Mouse (Mus musculus): ENCODE data around the gene Vmn1r1. TPM values are rescaled to one million over a fixed set of nuclear protein-coding genes. Genes with fewer than 3 reads are reported as not detected.

Gene Vmn1r1
- polyA plus RNA-seq, 1 experiment from 2014 or later = not detected

DNA sequence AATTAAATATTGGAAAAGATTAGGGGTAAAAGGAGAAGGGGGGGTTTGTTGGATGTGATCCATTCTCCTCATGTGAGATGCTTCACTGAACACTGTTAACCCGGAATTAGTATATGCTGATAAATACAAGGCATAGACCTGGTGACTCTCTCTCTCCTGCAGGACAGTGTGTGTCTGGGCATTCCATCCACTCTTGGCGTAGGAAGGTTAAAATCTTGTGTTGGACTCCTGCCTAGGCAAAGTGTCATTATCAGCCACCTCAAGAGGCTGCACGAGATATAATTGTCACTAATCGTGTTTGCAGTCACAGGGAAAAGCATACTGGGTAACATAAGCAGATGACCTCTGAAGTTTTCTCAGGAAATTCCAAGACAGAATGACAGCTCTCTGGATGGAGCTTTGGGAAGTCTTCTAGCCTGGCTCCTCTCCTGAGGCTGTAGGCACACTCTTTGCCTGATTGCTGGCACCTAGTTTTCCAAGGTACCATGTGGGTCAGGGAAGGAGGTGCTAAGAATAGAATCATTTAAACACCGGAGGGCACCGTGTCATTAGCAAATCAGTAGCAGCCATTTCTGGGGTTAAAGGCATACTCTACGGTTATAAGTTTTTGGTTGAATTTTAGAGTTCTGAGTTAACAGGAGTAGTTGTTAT lies 15.3 kb downstream of the Vmn1r1 start:
- WGBS (ENCODE audit: missing documents) = 79% methylated on average over 7 of the region's 7 CpGs
- no peak overlapping the region for H3K4me3 ChIP-seq (ENCODE audit: inconsistent target)
- no peaks in the 10 kb centered on the region for H3K36me3 ChIP-seq (ENCODE audit: inconsistent target)
- H3K79me2 ChIP-seq (ENCODE audit: inconsistent target) = no peaks in the 10 kb centered on the region
- no peak overlapping the region for H3K27ac ChIP-seq

DNA sequence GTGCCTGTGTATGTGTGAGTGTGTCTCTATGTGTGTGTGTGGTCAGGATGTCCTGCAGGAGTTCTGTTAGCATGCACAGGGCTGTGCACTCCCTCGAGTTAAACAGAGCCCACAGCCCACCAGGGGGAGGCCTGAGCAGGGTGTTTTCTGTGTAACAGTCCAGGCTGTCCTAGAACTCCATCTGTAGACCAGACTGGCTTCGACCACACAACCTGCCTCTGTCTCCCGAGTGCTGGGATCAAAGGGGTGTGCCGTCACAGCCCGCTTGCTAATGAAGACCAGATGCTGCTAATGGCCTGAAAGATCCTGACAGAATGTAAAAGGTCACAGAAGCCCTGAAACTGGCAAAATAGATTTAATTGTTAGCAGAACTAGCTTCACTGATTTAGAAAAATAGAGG lies 18.7 kb downstream of the Vmn1r1 start:
- no peaks in the 10 kb centered on the region for H3K36me3 ChIP-seq (ENCODE audit: inconsistent target)
- no peaks in the 10 kb centered on the region for H3K79me2 ChIP-seq (ENCODE audit: inconsistent target)
- H3K27ac ChIP-seq = no peak overlapping the region
- no peak overlapping the region for H3K4me3 ChIP-seq (ENCODE audit: inconsistent target)
- 79% methylated on average over 5 of the region's 5 CpGs for WGBS (ENCODE audit: missing documents)

DNA sequence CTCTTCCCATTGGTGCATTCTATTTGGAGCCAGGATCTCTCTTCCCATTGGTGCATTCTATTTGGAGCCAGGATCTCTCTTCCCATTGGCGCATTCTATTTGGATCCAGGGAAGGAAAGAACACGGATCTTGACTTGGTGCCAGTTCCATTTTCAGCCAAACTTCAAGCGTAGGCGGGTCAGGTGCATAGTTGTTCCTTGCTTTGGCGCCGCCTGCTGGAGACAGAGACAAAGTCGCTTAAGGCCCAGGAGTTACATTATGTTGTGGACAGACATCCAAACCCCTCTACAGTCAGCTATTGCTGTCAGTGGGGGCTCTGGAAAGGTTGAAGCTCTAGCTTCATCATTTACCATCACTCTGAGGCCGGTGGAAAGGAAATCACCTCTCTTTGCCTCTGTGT lies 21.0 kb downstream of the Vmn1r1 start:
- Histone ChIP-seq H3K79me2 (ENCODE audit: inconsistent target) (no peaks in the 10 kb centered on the region), H3K4me3 (ENCODE audit: inconsistent target) (no peak overlapping the region), H3K27ac (no peak overlapping the region), H3K36me3 (ENCODE audit: inconsistent target) (no peaks in the 10 kb centered on the region)
- WGBS (ENCODE audit: missing documents) = 90% methylated on average over 8 of the region's 8 CpGs

DNA sequence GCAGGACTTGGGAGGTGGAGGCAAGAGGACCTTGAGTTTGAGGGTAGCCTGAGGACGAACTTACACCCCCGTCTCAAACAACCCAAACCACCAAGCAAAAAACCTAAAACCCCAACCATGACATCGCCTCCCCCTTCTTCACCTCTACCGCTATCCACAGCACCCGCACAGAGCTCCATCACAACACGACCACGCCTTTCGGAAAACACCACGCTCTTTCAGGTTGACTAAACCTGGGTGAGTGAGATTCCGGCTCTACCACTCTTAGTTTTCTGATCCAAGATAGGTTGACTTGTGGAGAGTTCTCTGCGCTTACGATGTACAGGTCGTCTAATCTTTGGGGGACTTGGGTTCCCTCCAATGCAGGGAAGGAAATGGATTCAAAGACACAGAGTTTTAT lies 21.6 kb downstream of the Vmn1r1 start:
- 93% methylated on average over 13 of the region's 13 CpGs for WGBS (ENCODE audit: missing documents)
- H3K27ac ChIP-seq = no peak overlapping the region
- no peaks in the 10 kb centered on the region for H3K36me3 ChIP-seq (ENCODE audit: inconsistent target)
- no peak overlapping the region for H3K4me3 ChIP-seq (ENCODE audit: inconsistent target)
- H3K79me2 ChIP-seq (ENCODE audit: inconsistent target) = no peaks in the 10 kb centered on the region

DNA sequence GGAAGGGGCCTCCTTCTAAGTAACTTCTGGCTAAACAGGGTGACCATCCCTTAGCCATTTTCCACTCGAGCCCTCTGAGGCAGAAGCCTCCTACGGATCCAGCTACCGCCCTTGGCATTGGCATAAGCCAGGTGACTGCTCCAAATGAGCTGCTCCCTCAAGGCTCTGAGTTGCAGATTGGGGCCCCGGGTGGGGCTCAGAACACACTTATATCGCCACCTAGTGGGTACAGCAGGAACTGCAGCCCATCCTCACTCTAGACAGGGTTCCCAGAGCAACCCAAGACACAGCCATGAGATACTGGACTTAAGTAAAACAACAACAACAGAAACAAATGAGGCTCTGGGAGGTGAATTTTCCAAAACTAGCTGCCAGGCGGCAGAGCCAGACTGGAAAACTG lies 23.9 kb downstream of the Vmn1r1 start:
- no peak overlapping the region for H3K4me3 ChIP-seq (ENCODE audit: inconsistent target)
- H3K36me3 ChIP-seq (ENCODE audit: inconsistent target) = no peaks in the 10 kb centered on the region
- H3K79me2 ChIP-seq (ENCODE audit: inconsistent target) = no peaks in the 10 kb centered on the region
- 3% methylated on average over 6 of the region's 6 CpGs for WGBS (ENCODE audit: missing documents)
- H3K27ac ChIP-seq = no peak overlapping the region

DNA sequence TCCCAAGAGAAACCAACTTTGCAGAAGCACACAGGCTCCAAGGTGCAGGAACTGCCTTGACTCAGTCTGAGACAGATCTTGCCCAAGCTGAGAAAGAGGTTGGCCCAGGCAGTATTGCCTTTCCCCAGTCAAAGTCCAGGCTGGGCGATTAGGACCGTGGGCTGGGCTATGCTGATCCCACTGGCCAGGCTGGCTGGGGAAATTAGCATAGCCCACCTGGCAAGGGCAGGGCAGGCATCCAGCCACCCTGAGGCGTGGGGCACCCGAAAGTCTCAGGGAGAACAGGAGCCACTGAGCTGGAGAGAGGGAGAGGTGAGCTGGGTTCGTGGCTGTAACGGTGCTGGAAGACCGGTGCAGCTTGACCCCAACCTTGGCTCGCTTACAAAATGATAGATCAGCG lies 24.3 kb downstream of the Vmn1r1 start:
- Histone ChIP-seq H3K4me3 (ENCODE audit: inconsistent target) (no peak overlapping the region), H3K27ac (no peak overlapping the region), H3K36me3 (ENCODE audit: inconsistent target) (no peaks in the 10 kb centered on the region), H3K79me2 (ENCODE audit: inconsistent target) (no peaks in the 10 kb centered on the region)
- 64% methylated on average over 9 of the region's 9 CpGs for WGBS (ENCODE audit: missing documents)

DNA sequence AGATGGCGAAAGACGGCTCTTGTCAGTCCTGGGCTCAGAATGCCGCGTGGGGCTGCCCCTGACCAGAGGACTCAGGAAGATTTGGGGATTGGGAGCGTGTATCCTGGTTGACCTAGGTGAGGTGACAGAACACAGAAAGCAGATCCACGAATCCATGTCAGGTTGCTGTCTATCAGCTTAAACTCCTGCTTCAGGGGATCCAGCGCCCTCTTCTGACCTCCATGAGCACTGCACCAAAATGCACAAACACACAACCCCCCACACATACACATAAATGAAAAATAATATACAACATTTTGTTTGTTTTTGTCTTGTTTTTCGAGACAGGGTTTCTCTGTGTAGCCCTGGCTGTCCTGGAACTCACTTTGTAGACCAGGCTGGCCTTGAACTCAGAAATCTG lies 26.1 kb downstream of the Vmn1r1 start:
- WGBS (ENCODE audit: missing documents) = 93% methylated on average over 7 of the region's 8 CpGs
- Histone ChIP-seq H3K79me2 (ENCODE audit: inconsistent target) (no peaks in the 10 kb centered on the region), H3K4me3 (ENCODE audit: inconsistent target) (no peak overlapping the region), H3K36me3 (ENCODE audit: inconsistent target) (no peaks in the 10 kb centered on the region), H3K27ac (no peak overlapping the region)

DNA sequence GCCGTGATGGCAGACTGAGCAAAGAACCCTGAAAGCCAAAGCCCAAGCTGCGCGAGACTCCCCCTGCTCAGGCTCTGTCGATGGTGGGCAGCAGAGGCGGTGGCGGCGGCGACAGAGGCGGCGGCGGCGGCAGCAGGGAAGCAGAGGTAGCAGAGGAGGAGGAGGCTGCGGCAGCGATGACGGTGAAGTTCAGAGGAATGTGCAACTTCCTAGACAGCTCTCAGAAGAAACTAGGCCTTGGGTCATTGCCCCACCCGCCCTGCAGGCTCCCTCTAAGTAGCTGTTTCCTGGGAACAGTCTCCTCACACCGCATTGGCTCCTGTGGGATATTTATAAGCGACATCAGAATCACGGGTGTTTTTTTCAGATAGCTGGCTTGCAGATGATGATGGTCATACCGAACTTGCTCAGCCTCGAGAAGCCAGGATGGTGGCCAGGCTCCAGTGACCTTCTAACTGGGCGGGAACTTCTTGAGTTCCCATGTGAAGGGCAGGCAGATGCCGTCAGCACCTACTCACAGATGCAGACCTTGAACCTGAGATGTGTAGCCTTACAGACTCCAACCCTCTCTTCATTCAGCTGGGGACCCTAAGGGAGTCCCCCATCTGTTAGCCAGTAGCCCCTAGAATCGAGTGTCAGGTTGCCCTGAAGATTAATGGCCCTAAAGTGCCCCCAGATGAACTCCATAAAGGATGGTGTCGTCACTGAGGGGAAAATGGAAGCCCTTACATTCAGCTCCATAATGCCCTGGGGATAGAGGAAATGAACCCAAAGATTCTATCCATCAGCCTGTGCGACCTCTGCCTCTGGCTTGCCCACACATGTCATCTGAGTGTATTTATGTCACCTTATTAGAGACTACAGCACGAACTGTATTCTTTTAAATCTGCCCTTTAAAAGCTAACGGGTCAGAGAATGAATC lies 26.8 kb downstream of the Vmn1r1 start:
- WGBS (ENCODE audit: missing documents) = 66% methylated on average over 28 of the region's 28 CpGs
- Histone ChIP-seq H3K36me3 (ENCODE audit: inconsistent target) (peaks cover 5% of the 10 kb centered on the region; the same call in 1 of the 2 replicates), H3K27ac (no peak overlapping the region), H3K79me2 (ENCODE audit: inconsistent target) (no peaks in the 10 kb centered on the region), H3K4me3 (ENCODE audit: inconsistent target) (no peak overlapping the region)

DNA sequence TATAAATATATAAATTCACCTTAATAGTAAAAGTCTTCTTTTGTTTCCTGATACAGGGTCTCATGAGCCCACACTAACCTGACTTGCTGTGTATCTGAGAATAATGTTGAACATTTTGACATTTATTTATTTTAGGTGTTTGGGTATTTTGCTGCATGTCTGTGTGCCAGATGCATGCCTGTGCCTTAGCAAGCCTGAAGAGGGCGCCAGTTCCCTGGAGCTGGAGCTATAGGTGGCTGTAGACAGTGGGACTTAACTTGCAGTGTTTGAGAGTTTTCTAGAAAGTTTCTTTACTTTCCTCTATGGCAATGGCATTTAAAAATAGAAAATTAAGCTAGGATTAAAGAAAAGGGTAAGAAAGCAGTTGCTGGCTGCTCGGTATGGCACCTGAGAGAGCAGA lies 33.5 kb downstream of the Vmn1r1 start:
- peaks cover 41% of the 10 kb centered on the region; the same call in 1 of the 2 replicates for H3K36me3 ChIP-seq (ENCODE audit: inconsistent target)
- peaks cover 45% of the 10 kb centered on the region for H3K79me2 ChIP-seq (ENCODE audit: inconsistent target)
- 70% methylated on average over 2 of the region's 2 CpGs for WGBS (ENCODE audit: missing documents)
- H3K4me3 ChIP-seq (ENCODE audit: inconsistent target) = no peak overlapping the region
- no peak overlapping the region for H3K27ac ChIP-seq

DNA sequence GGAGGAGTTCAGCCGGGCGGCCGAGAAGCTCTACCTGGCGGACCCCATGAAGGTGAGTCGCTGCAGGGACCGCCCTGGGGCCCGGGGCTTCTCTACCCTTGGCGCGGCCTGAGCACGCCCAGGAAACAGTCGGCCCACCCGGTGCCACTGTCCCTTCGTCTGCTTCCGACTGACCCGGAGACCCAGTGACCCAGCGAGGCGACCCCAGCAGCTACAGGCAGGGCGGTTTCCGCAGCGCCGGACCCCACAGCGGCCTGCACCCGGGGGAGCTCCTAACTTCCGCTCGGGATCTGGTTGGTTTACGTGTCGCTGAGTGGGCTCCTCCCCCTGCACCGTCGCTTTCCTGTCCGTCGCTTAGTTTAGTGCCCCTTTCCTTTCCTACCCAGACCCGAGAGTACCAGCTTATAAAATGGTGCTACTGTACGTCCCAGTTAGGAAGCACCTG lies 39.3 kb downstream of the Vmn1r1 start:
- H3K79me2 ChIP-seq (ENCODE audit: inconsistent target) = peaks cover 51% of the 10 kb centered on the region
- H3K36me3 ChIP-seq (ENCODE audit: inconsistent target) = peaks cover 26% of the 10 kb centered on the region; the same call in 1 of the 2 replicates
- H3K27ac ChIP-seq = no peak overlapping the region
- H3K4me3 ChIP-seq (ENCODE audit: inconsistent target) = peak overlapping the region; percentile 67
- 1% methylated on average over 32 of the region's 33 CpGs for WGBS (ENCODE audit: missing documents)

DNA sequence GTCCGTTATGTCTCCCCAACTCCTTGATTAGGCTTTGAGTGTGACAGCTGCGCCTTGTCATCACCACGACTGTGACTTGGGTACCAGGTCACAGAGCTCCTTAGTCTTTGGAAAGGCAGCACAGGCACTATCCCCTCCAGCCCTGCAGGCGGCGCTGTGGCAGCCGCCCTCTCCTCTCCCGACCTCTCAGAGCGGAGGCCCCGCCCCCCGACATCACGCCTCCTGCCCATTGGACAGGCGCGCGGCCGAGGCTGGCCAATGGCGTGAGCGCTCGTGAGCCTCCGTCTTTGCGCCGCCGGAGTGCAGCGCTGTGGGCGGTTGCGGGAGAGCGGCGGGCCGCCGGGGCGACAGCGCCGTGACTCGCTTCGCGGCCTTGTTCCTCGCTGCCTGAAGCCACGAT lies 39.8 kb downstream of the Vmn1r1 start, which contains the start of gene Srp9:
Gene Srp9, plus strand, starts transcription at position 232 of the 400 bp plus-strand sequence.
- 0% methylated on average over 36 of the region's 37 CpGs for WGBS (ENCODE audit: missing documents)
- Histone ChIP-seq H3K4me3 (ENCODE audit: inconsistent target) (peak within 1 kb of the TSS; percentile 67), H3K79me2 (ENCODE audit: inconsistent target) (peaks cover 47% of the 10 kb centered on the region), H3K36me3 (ENCODE audit: inconsistent target) (peaks cover 22% of the 10 kb centered on the region; the same call in 1 of the 2 replicates), H3K27ac (no peak within 1 kb of the TSS)

DNA sequence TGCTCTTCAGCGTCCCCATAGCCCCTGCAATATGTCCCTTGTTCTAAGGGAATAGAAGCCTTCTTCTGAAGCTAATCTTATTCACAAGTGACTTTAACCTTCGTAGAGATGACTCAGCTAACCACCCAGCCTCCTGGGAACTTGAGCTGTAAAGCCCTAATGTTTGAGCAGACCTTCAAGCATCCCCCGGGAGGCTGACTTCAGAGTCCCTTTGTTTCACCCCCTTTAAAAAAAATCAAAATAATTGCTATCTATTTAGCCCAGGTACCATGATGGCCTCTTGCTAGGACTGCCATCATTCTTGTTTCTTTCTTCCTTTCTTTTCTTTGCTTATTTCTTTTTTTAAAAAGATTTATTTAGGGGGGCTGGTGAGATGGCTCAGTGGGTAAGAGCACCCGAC lies 41.9 kb downstream of the Vmn1r1 start:
- no peak overlapping the region for H3K4me3 ChIP-seq (ENCODE audit: inconsistent target)
- peaks cover 26% of the 10 kb centered on the region for H3K79me2 ChIP-seq (ENCODE audit: inconsistent target)
- WGBS (ENCODE audit: missing documents) = 91% methylated on average over 3 of the region's 4 CpGs
- H3K36me3 ChIP-seq (ENCODE audit: inconsistent target) = peaks cover 2% of the 10 kb centered on the region; the same call in 1 of the 2 replicates
- no peak overlapping the region for H3K27ac ChIP-seq

DNA sequence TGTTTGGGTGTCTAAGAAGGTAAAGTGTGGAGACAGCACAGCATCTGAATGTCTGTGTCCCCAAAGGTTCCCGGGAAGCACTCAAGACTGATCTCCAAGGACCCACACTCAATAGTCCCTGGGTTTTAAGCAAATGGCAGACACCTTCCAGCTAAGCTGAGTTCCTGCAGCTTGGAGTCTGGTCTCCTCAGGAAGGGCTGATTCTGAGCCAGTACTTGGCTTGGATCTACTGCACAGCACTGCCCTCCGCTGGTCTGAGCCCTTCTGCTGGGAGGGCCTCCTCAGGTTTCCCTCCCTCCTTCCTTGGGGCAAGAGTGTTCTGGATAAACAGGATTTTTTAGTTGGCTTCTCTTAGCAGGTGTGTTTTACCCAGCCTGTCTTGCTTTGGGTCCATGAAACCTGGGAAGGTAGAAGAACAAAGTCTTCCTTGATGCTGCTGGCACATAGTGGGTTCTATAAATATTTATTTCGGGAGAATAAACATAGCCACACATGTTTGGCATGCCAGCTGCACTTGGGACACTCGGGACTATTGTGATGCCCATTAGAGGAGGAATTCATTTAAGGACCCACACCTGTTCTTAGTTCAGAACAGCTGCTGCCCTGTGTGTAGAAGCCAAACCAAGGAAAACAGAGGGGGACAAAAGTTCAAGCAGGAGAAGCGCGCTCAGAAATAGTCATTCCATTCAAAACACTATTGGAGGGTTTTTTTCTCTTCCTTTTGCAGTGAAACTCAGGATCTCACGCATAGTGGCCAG lies 48.5 kb downstream of the Vmn1r1 start:
- Histone ChIP-seq H3K4me3 (ENCODE audit: inconsistent target) (no peak overlapping the region), H3K79me2 (ENCODE audit: inconsistent target) (no peaks in the 10 kb centered on the region), H3K36me3 (ENCODE audit: inconsistent target) (no peaks in the 10 kb centered on the region), H3K27ac (no peak overlapping the region)
- 58% methylated on average over 7 of the region's 7 CpGs for WGBS (ENCODE audit: missing documents)

DNA sequence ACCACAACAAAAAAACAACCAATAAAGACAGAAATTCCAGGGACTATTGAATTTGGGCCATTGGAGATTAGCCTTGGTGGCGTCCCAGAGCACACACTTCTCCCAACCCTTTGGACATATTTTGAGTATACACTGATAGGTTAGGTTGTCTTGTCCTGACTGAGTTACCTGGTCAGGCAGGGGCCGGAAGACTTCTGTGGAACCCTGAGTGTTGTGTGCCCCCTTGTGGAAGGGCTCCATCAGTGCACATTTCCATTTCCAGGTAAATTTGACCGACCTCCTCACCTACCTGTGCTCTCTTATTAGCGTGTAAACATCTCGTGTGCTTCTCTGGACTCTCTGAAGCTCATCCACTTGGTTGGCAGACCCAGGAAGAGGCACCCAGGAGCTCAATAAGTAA lies 49.1 kb downstream of the Vmn1r1 start:
- Histone ChIP-seq H3K4me3 (ENCODE audit: inconsistent target) (no peak overlapping the region), H3K27ac (no peak overlapping the region), H3K79me2 (ENCODE audit: inconsistent target) (no peaks in the 10 kb centered on the region), H3K36me3 (ENCODE audit: inconsistent target) (no peaks in the 10 kb centered on the region)
- 18% methylated on average over 5 of the region's 5 CpGs for WGBS (ENCODE audit: missing documents)

Measured in macrophage (primary cell).